Mouse (Mus musculus) embryonic fibroblast, embryonic 13.5 days (primary cell): Measurements from ENCODE around the gene Hcls1.

Experiments
- CTCF ChIP-seq: IDR thresholded peaks from 2 replicates; pipeline ENCODE4 v1.5.1; 2011; ENCODE audit warnings: mild to moderate bottlenecking, control low read depth, low read length, moderate library complexity, borderline replicate concordance; ENCODE audit not compliant: insufficient read depth
- POLR2A ChIP-seq: IDR thresholded peaks from 2 replicates; pipeline ENCODE4 v1.6.1; 2011; ENCODE audit warnings: low read depth, mild to moderate bottlenecking, control low read depth, low read length, moderate library complexity

GRCm38 (mm10) chr16:37011061-37011921, 76.5 kb downstream of the Hcls1 start, which contains the start of gene Polq:
- TF ChIP-seq CTCF = no peak
- TF ChIP-seq POLR2A = peak; percentile 48; the same call in 1 of the 2 replicates
